Comparison of ENCODE assay signal across 10 mouse cellular contexts in the genomic region with DNA sequence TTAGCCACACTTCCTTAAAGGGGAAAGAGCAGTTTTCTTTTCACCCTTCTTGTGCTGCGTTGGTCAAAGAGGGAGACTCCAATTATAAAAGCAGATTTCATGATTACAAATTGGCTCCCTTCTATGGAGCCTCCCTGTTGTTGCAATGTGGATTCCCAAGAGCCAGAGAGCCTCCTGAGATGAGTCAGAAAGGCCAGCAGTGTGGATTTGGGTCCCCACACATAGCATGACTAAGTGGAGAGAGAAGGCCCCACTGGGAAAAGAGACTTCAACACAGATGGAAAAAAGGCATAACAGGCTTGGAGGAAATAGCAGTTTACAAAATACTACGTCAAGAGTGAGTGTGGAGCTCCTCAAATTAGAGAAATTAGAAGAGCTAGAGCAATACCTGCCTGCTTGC. TPM values are rescaled to one million over a fixed set of nuclear protein-coding genes. Genes with fewer than 3 reads are reported as not detected.
DNase-seq lines count a peak whose midpoint lies in the region; ATAC-seq and TF ChIP-seq lines count a peak whose summit lies in the region.
"Had no signal": no experiment of that assay in that cellular context is flagged by ENCODE, and none has a peak within 500 bp of the region (broad histone marks: within the 10 kb centered on the region; RNA-seq: fewer than 3 reads in every experiment).

No protein-coding gene starts in this region.

- ATAC-seq in frontal cortex, adult (ENCODE audit: low TSS enrichment) = peak; percentile 36; the same call in 1 of the 2 replicates
- ATAC-seq in limb, embryonic 13.5 days (ENCODE audit: low FRiP score, low read depth) = no peak
- ATAC-seq: forebrain, embryonic 16.5 days had no signal

- H3K4me2 ChIP-seq in limb, embryonic 13.5 days (replicated peaks) = 0 out of 2 replicates have a peak overlapping the region, but pooled peaks have one; percentile 9
- H3K4me2 ChIP-seq: hindbrain, embryonic 15.5 days had no signal

- H3K4me3 ChIP-seq in limb, embryonic 13.5 days = no peak overlapping the region
- H3K4me3 ChIP-seq in limb, embryonic 10.5 days = no peak overlapping the region
- H3K4me3 ChIP-seq in olfactory bulb, adult 2 months (ENCODE audit: insufficient read depth, low read depth, low read length) = no peak overlapping the region
- H3K4me3 ChIP-seq: hindbrain, embryonic 15.5 days had no signal

- H3K9me3 ChIP-seq in limb, embryonic 13.5 days = no peaks in the 10 kb centered on the region
- no peaks in the 10 kb centered on the region for H3K9me3 ChIP-seq in limb, embryonic 10.5 days (replicated peaks)
- H3K9me3 ChIP-seq: hindbrain, embryonic 15.5 days had no signal

- H3K9ac ChIP-seq in limb, embryonic 13.5 days = no peak overlapping the region
- H3K9ac ChIP-seq: hindbrain, embryonic 15.5 days had no signal

- no peak for DNase-seq in frontal cortex, postnatal 10 days (ENCODE audit: low spot score in 2 of 2)
- no peak for DNase-seq in limb, embryonic 10.5 days (ENCODE audit: low spot score)
- DNase-seq in adipocyte (ENCODE audit: low spot score) = peak; percentile 82
- DNase-seq in thymus, postnatal 4 days = no peak
- DNase-seq in yolk sac, embryonic 10.5 days (ENCODE audit: low spot score) = no peak

- 70% methylated on average over 2 of the region's 2 CpGs for WGBS in limb, embryonic 13.5 days
- 84% methylated on average over 2 of the region's 2 CpGs for WGBS in limb, embryonic 10.5 days
- 43% methylated on average over 2 of the region's 2 CpGs for WGBS in olfactory bulb, adult 2 months

- TF ChIP-seq POLR2A in olfactory bulb, adult 2 months (IDR thresholded peaks at IDR 0.05; ENCODE audit: insufficient read depth, low read depth, low read length) = no peak

- no peaks in the 10 kb centered on the region for H3K36me3 ChIP-seq in limb, embryonic 13.5 days
- no peaks in the 10 kb centered on the region for H3K36me3 ChIP-seq in limb, embryonic 10.5 days
- H3K36me3 ChIP-seq: hindbrain, embryonic 15.5 days had no signal

- H3K27me3 ChIP-seq in limb, embryonic 13.5 days = peaks cover 33% of the 10 kb centered on the region
- H3K27me3 ChIP-seq in limb, embryonic 10.5 days (ENCODE audit: low read depth, poor library complexity, severe bottlenecking) = peaks cover 42% of the 10 kb centered on the region

- H3K4me1 ChIP-seq in limb, embryonic 13.5 days = peaks cover 19% of the 10 kb centered on the region
- peaks cover 24% of the 10 kb centered on the region for H3K4me1 ChIP-seq in limb, embryonic 10.5 days
- peaks cover 22% of the 10 kb centered on the region for H3K4me1 ChIP-seq in olfactory bulb, adult 2 months (ENCODE audit: control insufficient read depth, insufficient read depth, low read length)

- TF ChIP-seq CTCF in olfactory bulb, adult 2 months (IDR thresholded peaks at IDR 0.05; ENCODE audit: insufficient read depth, low read depth, low read length) = no peak

- no peak overlapping the region for H3K27ac ChIP-seq in limb, embryonic 13.5 days
- no peak overlapping the region for H3K27ac ChIP-seq in limb, embryonic 10.5 days
- peak overlapping the region; percentile 32; the same call in 1 of the 2 replicates for H3K27ac ChIP-seq in olfactory bulb, adult 2 months (ENCODE audit: insufficient read depth, low read depth, low read length)
- H3K27ac ChIP-seq: hindbrain, embryonic 15.5 days had no signal

RNA-seq across cellular contexts. Expression of gene Cav1, which starts 3.1 kb away (rescaled TPM):
- polyA plus RNA-seq in limb, embryonic 13.5 days (2015; fragmentation: Nextera tagmentation; extraction: Ambion mirVana) = 73.2 and 76.4 TPM in 2 replicates
- polyA plus RNA-seq in limb, embryonic 10.5 days (2016; fragmentation: Nextera tagmentation; extraction: Ambion mirVana) = 15.3 and 22.4 TPM in 2 replicates
- not detected in 2 replicates for polyA plus RNA-seq in olfactory bulb, adult 2 months (2012; ENCODE audit: insufficient read depth, insufficient read length, low replicate concordance, missing spikeins)

RNA-seq across cellular contexts. Expression of gene Cav2, which starts 28.3 kb away (rescaled TPM):
- 11.0 and 11.8 TPM in 2 replicates for polyA plus RNA-seq in limb, embryonic 13.5 days (2015; fragmentation: Nextera tagmentation; extraction: Ambion mirVana)
- 4.9 and 7.5 TPM in 2 replicates for polyA plus RNA-seq in limb, embryonic 10.5 days (2016; fragmentation: Nextera tagmentation; extraction: Ambion mirVana)
- polyA plus RNA-seq in olfactory bulb, adult 2 months (2012; ENCODE audit: insufficient read depth, insufficient read length, low replicate concordance, missing spikeins) = not detected in 2 replicates
